27 mouse cellular contexts compared by ENCODE assay signal in the genomic region with DNA sequence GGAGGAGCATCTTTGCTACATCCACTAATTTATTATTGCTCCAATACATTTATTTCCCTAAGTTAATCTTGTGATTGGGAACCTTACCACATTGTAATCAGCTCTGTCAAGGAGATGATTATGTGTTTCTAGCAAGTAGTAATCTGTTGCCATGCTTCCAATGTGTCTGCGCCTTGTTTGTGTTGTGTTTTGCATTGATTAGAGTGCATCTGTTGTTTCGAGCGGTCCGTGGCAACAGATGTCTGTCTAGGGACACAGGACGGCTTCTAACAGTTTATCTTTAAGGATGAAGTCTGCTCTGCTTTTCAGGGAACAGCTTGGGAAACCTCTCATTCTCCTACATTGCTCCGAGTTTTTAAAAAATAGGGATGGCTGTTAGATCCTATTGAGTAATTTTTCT. TPM values are rescaled to one million over a fixed set of nuclear protein-coding genes. Genes with fewer than 3 reads are reported as not detected.
DNase-seq lines count a peak whose midpoint lies in the region; ATAC-seq and TF ChIP-seq lines count a peak whose summit lies in the region.
"Had no signal": no experiment of that assay in that cellular context is flagged by ENCODE, and none has a peak within 500 bp of the region (broad histone marks: within the 10 kb centered on the region; RNA-seq: fewer than 3 reads in every experiment).

No protein-coding gene starts in this region.

- ATAC-seq in forebrain, postnatal 0 days: peak; percentile 82
- ATAC-seq in midbrain, embryonic 15.5 days (replicated peaks): no peak
- ATAC-seq in liver, postnatal 0 days: no peak
- ATAC-seq: intestine, embryonic 16.5 days; liver, embryonic 12.5 days had no signal

- peaks cover 29% of the 10 kb centered on the region for H3K4me1 ChIP-seq in forebrain, postnatal 0 days (ENCODE audit: insufficient read depth)
- H3K4me1 ChIP-seq in midbrain, embryonic 15.5 days: peaks cover 69% of the 10 kb centered on the region
- no peaks in the 10 kb centered on the region for H3K4me1 ChIP-seq in liver, postnatal 0 days (ENCODE audit: insufficient read depth)
- H3K4me1 ChIP-seq: embryonic facial prominence, embryonic 13.5 days; liver, embryonic 12.5 days had no signal

- peak overlapping the region; percentile 13; the same call in 1 of the 2 replicates for H3K4me2 ChIP-seq in forebrain, postnatal 0 days (ENCODE audit: low read depth)
- peak overlapping the region; percentile 27; the same call in 1 of the 2 replicates for H3K4me2 ChIP-seq in midbrain, embryonic 15.5 days
- no peak overlapping the region for H3K4me2 ChIP-seq in liver, postnatal 0 days (ENCODE audit: low read depth, low read length)
- H3K4me2 ChIP-seq: embryonic facial prominence, embryonic 13.5 days; limb, embryonic 13.5 days; liver, embryonic 12.5 days had no signal

- WGBS in forebrain, postnatal 0 days: 19% methylated on average over 6 of the region's 6 CpGs
- 47% methylated on average over 6 of the region's 6 CpGs for WGBS in midbrain, embryonic 15.5 days
- WGBS in liver, postnatal 0 days (ENCODE audit: insufficient replicate concordance): 68% methylated on average over 6 of the region's 6 CpGs

- no peak for TF ChIP-seq POLR2A in brain, embryonic 14.5 days (IDR thresholded peaks at IDR 0.05; ENCODE audit: borderline replicate concordance, extremely low read depth, insufficient read depth, insufficient read length, poor library complexity, severe bottlenecking)

- TF ChIP-seq EP300 in liver, postnatal 0 days (IDR thresholded peaks at IDR 0.05; ENCODE audit: low read depth): no peak

- DNase-seq in left cerebral cortex, adult 2 months (ENCODE audit: extremely low spot score in 1 of 2, low spot score in 2 of 2): no peak
- DNase-seq in left cerebral cortex, adult 8-10 months (ENCODE audit: low spot score in 2 of 2): no peak
- DNase-seq in brain, embryonic 14.5 days (ENCODE audit: low read depth): peak; percentile 76
- DNase-seq in forebrain, postnatal 0 days: peak; percentile 67
- DNase-seq in ovary, postnatal 10 days (ENCODE audit: low spot score): no peak
- DNase-seq in embryo, embryonic 11 days: no peak
- no peak for DNase-seq in liver, postnatal 0 days
- DNase-seq: adrenal gland, adult 8-10 months; cerebellum, adult 2 months; cerebellum, postnatal 25 days; gastrocnemius, postnatal 10 days; kidney, postnatal 36 days; layer of hippocampus, postnatal 36 days; lung, adult 2 months; lung, postnatal 14 days; right cerebral cortex, postnatal 14 days had no signal

- no peak overlapping the region for H3K27ac ChIP-seq in left cerebral cortex, adult 2 months
- H3K27ac ChIP-seq in forebrain, postnatal 0 days (ENCODE audit: low read depth, low read length): no peak overlapping the region
- no peak overlapping the region for H3K27ac ChIP-seq in midbrain, embryonic 15.5 days
- no peak overlapping the region for H3K27ac ChIP-seq in liver, postnatal 0 days (ENCODE audit: low read depth)
- H3K27ac ChIP-seq: embryonic facial prominence, embryonic 13.5 days; heart, embryonic 10.5 days; limb, embryonic 13.5 days; liver, embryonic 12.5 days had no signal

- H3K9ac ChIP-seq in forebrain, postnatal 0 days: 0 out of 2 replicates have a peak overlapping the region, but pooled peaks have one; percentile 18
- H3K9ac ChIP-seq in midbrain, embryonic 15.5 days: no peak overlapping the region
- no peak overlapping the region for H3K9ac ChIP-seq in liver, postnatal 0 days (replicated peaks)
- H3K9ac ChIP-seq: embryonic facial prominence, embryonic 13.5 days; limb, embryonic 13.5 days; liver, embryonic 12.5 days had no signal

- TF ChIP-seq CTCF in left cerebral cortex, adult 2 months (IDR thresholded peaks at IDR 0.05): no peak
- TF ChIP-seq CTCF in brain, embryonic 14.5 days (IDR thresholded peaks at IDR 0.05; ENCODE audit: borderline replicate concordance, extremely low read depth, insufficient read depth, insufficient read length): no peak
- no peak for TF ChIP-seq CTCF in forebrain, postnatal 0 days (IDR thresholded peaks at IDR 0.05; ENCODE audit: low read depth)
- no peak for TF ChIP-seq CTCF in liver, postnatal 0 days (IDR thresholded peaks at IDR 0.05; ENCODE audit: low read depth)

- no peaks in the 10 kb centered on the region for H3K27me3 ChIP-seq in forebrain, postnatal 0 days (ENCODE audit: insufficient read depth, low read length)
- no peaks in the 10 kb centered on the region for H3K27me3 ChIP-seq in midbrain, embryonic 15.5 days (replicated peaks)
- H3K27me3 ChIP-seq in liver, postnatal 0 days (ENCODE audit: insufficient read depth, low read length): peaks cover 28% of the 10 kb centered on the region; the same call in 1 of the 2 replicates

- H3K9me3 ChIP-seq in forebrain, postnatal 0 days (ENCODE audit: low read length): no peaks in the 10 kb centered on the region
- no peaks in the 10 kb centered on the region for H3K9me3 ChIP-seq in midbrain, embryonic 15.5 days
- H3K9me3 ChIP-seq in liver, postnatal 0 days (ENCODE audit: low read length): no peaks in the 10 kb centered on the region
- H3K9me3 ChIP-seq: embryonic facial prominence, embryonic 13.5 days; heart, embryonic 10.5 days; limb, embryonic 13.5 days; liver, embryonic 12.5 days had no signal

- intact Hi-C loops in left cerebral cortex, adult 2 months (cut with DNase I): no loop called here

- peak overlapping the region; percentile 11; the same call in 1 of the 2 replicates for H3K4me3 ChIP-seq in left cerebral cortex, adult 2 months
- no peak overlapping the region for H3K4me3 ChIP-seq in forebrain, postnatal 0 days (ENCODE audit: low read depth, low read length)
- no peak overlapping the region for H3K4me3 ChIP-seq in midbrain, embryonic 15.5 days
- H3K4me3 ChIP-seq in liver, postnatal 0 days (ENCODE audit: low read depth, low read length): no peak overlapping the region
- H3K4me3 ChIP-seq: embryonic facial prominence, embryonic 13.5 days; erythroblast, embryonic 14.5 days; heart, embryonic 10.5 days; limb, embryonic 13.5 days; liver, embryonic 12.5 days had no signal

- peaks cover 4% of the 10 kb centered on the region; the same call in 1 of the 2 replicates for H3K36me3 ChIP-seq in forebrain, postnatal 0 days (ENCODE audit: insufficient read depth)
- H3K36me3 ChIP-seq in midbrain, embryonic 15.5 days (replicated peaks): no peaks in the 10 kb centered on the region
- H3K36me3 ChIP-seq in liver, postnatal 0 days (replicated peaks; ENCODE audit: insufficient read depth, low read length): no peaks in the 10 kb centered on the region
- H3K36me3 ChIP-seq: embryonic facial prominence, embryonic 13.5 days; heart, embryonic 10.5 days; limb, embryonic 13.5 days; liver, embryonic 12.5 days had no signal

RNA-seq across cellular contexts. Expression of gene Map6, which starts 7.9 kb away (rescaled TPM):
- total RNA-seq in left cerebral cortex, adult 2 months (2021): 100 to 1,000 TPM; 138 to 141 TPM
- total RNA-seq in left cerebral cortex, adult 8-10 months (2022): 100 to 1,000 TPM; 123 to 146 (median 132) TPM
- 122 and 188 TPM in 2 replicates for polyA plus RNA-seq in brain, embryonic 14.5 days (2012; rRNA removed)
- total RNA-seq in forebrain, postnatal 0 days (2014; rRNA removed): 187 and 234 TPM in 2 replicates
- polyA plus RNA-seq in forebrain, postnatal 0 days (2015; fragmentation: Nextera tagmentation; extraction: Ambion mirVana): 71.9 and 98.0 TPM in 2 replicates
- 153 and 155 TPM in 2 replicates for polyA plus RNA-seq in midbrain, embryonic 15.5 days (2015; fragmentation: Nextera tagmentation; extraction: Ambion mirVana)
- 0.06 TPM in 2 replicates for polyA plus RNA-seq in liver, postnatal 0 days (2015; fragmentation: Nextera tagmentation; extraction: Ambion mirVana)
- total RNA-seq: granulocyte monocyte progenitor cell, adult 5-6 weeks; MEL had no signal
- polyA plus RNA-seq: erythroblast, embryonic 14.5 days had no signal

RNA-seq across cellular contexts. Expression of gene Mogat2, which starts 36.7 kb away (rescaled TPM):
- not detected for total RNA-seq in left cerebral cortex, adult 2 months (2021)
- total RNA-seq in left cerebral cortex, adult 8-10 months (2022): not detected
- 1.7 and 2.1 TPM in 2 replicates for polyA plus RNA-seq in brain, embryonic 14.5 days (2012; rRNA removed)
- total RNA-seq in forebrain, postnatal 0 days (2014; rRNA removed): 0.24 and 0.31 TPM in 2 replicates
- polyA plus RNA-seq in forebrain, postnatal 0 days (2015; fragmentation: Nextera tagmentation; extraction: Ambion mirVana): 0.18 and 0.23 TPM in 2 replicates
- 1.3 and 1.9 TPM in 2 replicates for polyA plus RNA-seq in midbrain, embryonic 15.5 days (2015; fragmentation: Nextera tagmentation; extraction: Ambion mirVana)
- polyA plus RNA-seq in liver, postnatal 0 days (2015; fragmentation: Nextera tagmentation; extraction: Ambion mirVana): 3.9 and 4.0 TPM in 2 replicates
- total RNA-seq: layer of hippocampus, adult 8-10 months; layer of hippocampus, postnatal 36 days; left cerebral cortex, postnatal 25 days; MEL had no signal
- polyA plus RNA-seq: cerebellum, adult 2 months; erythroblast, embryonic 14.5 days had no signal

Comparison
In these comparisons a context has a peak if more than half of its experiments do, and no peak if none do; other contexts are left out.
1. DNase-seq: peak in brain, embryonic 14.5 days (single experiment) and forebrain, postnatal 0 days (single experiment); none in left cerebral cortex, adult 2 months (0 of 2), left cerebral cortex, adult 8-10 months (0 of 2), ovary, postnatal 10 days (single experiment), embryo, embryonic 11 days (single experiment) and liver, postnatal 0 days (single experiment).
2. RNA of gene Map6, which starts 7.9 kb away (polyA plus RNA-seq): 122 to 188 TPM in brain, embryonic 14.5 days, 153 to 155 TPM in midbrain, embryonic 15.5 days and 71.9 to 98.0 TPM in forebrain, postnatal 0 days; 0.06 TPM in liver, postnatal 0 days; every median in the first group is over 10 times any median in the second.